12 mouse cellular contexts compared by ENCODE assay signal in the genomic region with DNA sequence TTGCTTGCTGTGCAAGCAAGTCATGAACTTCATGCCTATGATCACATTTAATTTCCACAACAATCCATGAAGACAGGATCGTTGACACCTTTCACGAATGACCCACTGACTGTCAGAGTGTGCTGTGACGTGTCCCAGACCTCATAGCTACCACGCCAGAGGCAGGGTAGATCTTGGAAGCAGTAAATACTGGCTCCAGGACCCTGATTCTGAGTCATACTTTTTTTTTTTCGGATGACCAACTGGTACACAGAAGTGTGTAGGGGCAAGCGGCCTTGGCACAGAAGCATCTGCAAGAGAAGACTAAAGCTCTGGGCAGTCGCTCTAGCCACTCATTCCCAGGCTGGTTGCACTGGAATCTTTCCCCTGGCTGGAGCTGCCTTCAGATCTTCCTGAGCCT.
DNase-seq lines count a peak whose midpoint lies in the region; ATAC-seq and TF ChIP-seq lines count a peak whose summit lies in the region.
"Had no signal": no experiment of that assay in that cellular context is flagged by ENCODE, and none has a peak within 500 bp of the region (broad histone marks: within the 10 kb centered on the region; RNA-seq: fewer than 3 reads in every experiment).

No protein-coding gene starts in this region.

- no peaks in the 10 kb centered on the region for H3K27me3 ChIP-seq in kidney, postnatal 0 days (ENCODE audit: insufficient read depth, low read length)
- no peaks in the 10 kb centered on the region for H3K27me3 ChIP-seq in intestine, embryonic 16.5 days (replicated peaks; ENCODE audit: control insufficient read depth, insufficient read depth, low read length)
- H3K27me3 ChIP-seq: kidney, embryonic 15.5 days had no signal

- peak overlapping the region; percentile 72; the same call in 1 of the 2 replicates for H3K4me2 ChIP-seq in kidney, postnatal 0 days (ENCODE audit: low read length)
- peak overlapping the region; percentile 82 for H3K4me2 ChIP-seq in intestine, embryonic 16.5 days (ENCODE audit: low read depth, low read length)

- no peak overlapping the region for H3K27ac ChIP-seq in kidney, postnatal 0 days
- no peak overlapping the region for H3K27ac ChIP-seq in intestine, embryonic 16.5 days (ENCODE audit: low read length)
- H3K27ac ChIP-seq: hindbrain, embryonic 14.5 days; kidney, embryonic 15.5 days; limb, embryonic 10.5 days had no signal

- peaks cover 3% of the 10 kb centered on the region; the same call in 1 of the 2 replicates for H3K4me1 ChIP-seq in kidney, postnatal 0 days (replicated peaks; ENCODE audit: insufficient read depth, low read length)
- peaks cover 11% of the 10 kb centered on the region; the same call in 1 of the 2 replicates for H3K4me1 ChIP-seq in intestine, embryonic 16.5 days (ENCODE audit: control insufficient read depth, insufficient read depth, low read length)

- WGBS in kidney, postnatal 0 days: 53% methylated on average over 7 of the region's 7 CpGs
- 58% methylated on average over 7 of the region's 7 CpGs for WGBS in intestine, embryonic 16.5 days

- no peak for DNase-seq in kidney, postnatal 0 days (ENCODE audit: low spot score)
- no peak for DNase-seq in kidney, postnatal 4 days
- DNase-seq in ovary, adult 18-20 months (ENCODE audit: low spot score): peak; percentile 68
- no peak for DNase-seq in ovary, postnatal 10 days (ENCODE audit: low spot score)
- no peak for DNase-seq in frontal cortex, postnatal 36 days (ENCODE audit: low spot score in 2 of 2)
- DNase-seq in embryo, embryonic 11 days: no peak
- DNase-seq: cerebellum, postnatal 36 days had no signal

- no peak overlapping the region for H3K4me3 ChIP-seq in kidney, postnatal 0 days (replicated peaks; ENCODE audit: low read depth, low read length)
- no peak overlapping the region for H3K4me3 ChIP-seq in intestine, embryonic 16.5 days (ENCODE audit: low read length)
- H3K4me3 ChIP-seq: limb, embryonic 10.5 days; megakaryocyte, embryonic 14.5 days had no signal

- H3K9ac ChIP-seq in kidney, postnatal 0 days (ENCODE audit: low read depth, low read length): no peak overlapping the region
- no peak overlapping the region for H3K9ac ChIP-seq in intestine, embryonic 16.5 days (ENCODE audit: low read depth, low read length)
- H3K9ac ChIP-seq: hindbrain, embryonic 14.5 days; kidney, embryonic 15.5 days had no signal

- no peaks in the 10 kb centered on the region for H3K36me3 ChIP-seq in kidney, postnatal 0 days (ENCODE audit: insufficient read depth, low read length)
- no peaks in the 10 kb centered on the region for H3K36me3 ChIP-seq in intestine, embryonic 16.5 days (ENCODE audit: control insufficient read depth, insufficient read depth, low read length)
- H3K36me3 ChIP-seq: limb, embryonic 10.5 days had no signal

- no peak for ATAC-seq in kidney, postnatal 0 days (replicated peaks; ENCODE audit: low FRiP score, low read depth)
- no peak for ATAC-seq in intestine, embryonic 16.5 days

- TF ChIP-seq CTCF in kidney, postnatal 0 days (IDR thresholded peaks at IDR 0.05; ENCODE audit: low read depth): no peak

- H3K9me3 ChIP-seq in kidney, postnatal 0 days (replicated peaks; ENCODE audit: low read length): no peaks in the 10 kb centered on the region
- H3K9me3 ChIP-seq in intestine, embryonic 16.5 days (ENCODE audit: control insufficient read depth, low read length): no peaks in the 10 kb centered on the region
- H3K9me3 ChIP-seq: kidney, embryonic 15.5 days; limb, embryonic 10.5 days had no signal
